Mouse (Mus musculus): ENCODE data around the gene Sparcl1.

Gene Sparcl1

DNA sequence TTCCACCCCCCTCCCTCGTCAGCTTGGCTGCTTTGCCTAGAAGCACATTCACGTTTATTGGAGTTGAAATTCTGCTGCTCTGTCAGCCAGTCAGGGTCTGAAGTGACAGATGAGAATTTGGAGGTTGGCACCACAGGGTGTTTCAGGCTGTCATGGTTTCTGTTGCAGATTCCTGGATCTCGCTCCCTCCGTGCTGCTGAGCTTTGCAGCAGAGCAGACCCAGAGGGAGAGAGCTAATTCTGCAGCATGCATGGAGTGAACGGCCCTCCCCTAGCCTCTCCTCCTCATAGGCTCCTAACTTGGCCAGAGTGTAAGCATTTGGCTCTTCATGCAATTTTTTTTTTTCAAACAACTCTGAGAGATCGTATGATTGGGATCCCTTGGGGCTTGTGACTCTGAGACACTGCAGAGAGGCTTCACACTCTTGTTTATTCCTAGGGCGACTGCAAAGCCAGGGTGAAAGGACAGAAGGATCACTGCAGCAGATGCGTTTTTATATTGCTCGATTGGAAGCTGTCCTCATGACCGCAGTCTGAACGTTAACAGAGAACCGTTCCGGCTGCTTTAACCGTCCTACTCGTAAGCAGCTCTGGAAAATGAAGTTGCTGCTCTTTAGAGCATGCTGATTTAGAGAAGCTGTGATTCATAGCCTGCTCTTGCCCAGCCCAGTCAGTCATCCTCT lies at the start of gene Sparcl1:
Sparcl1 (minus strand) TSS at position 243 of the 682 bp plus-strand sequence.
- in situ Hi-C loops (cut with MseI, MboI) = no loop called here

DNA sequence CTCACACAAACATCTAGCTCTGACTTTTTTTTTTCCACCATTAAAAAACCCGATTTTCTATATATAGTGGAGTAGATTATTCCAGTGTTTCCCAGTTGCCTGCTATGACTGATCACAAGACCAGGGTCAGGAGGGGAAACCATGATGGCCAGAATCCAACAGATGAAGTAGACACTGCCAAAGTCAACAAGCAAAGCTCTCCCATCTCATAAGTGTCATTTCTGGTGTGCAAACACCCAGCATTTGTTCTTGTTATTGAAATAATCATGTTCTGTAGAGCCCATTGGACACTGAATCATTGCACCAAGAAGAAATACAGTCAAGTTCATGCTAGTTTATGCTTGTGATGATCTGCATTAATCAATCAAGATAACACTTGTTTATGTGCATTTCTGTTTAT lies 47.9 kb upstream of the Sparcl1 start:
- in situ Hi-C loops (cut with MseI, MboI) = no loop called here

- in situ Hi-C loops (cut with MseI, MboI) = no loop called here
Observed at GRCm38 (mm10) chr5:104160581-104160980, 47.0 kb upstream of the Sparcl1 start.

DNA sequence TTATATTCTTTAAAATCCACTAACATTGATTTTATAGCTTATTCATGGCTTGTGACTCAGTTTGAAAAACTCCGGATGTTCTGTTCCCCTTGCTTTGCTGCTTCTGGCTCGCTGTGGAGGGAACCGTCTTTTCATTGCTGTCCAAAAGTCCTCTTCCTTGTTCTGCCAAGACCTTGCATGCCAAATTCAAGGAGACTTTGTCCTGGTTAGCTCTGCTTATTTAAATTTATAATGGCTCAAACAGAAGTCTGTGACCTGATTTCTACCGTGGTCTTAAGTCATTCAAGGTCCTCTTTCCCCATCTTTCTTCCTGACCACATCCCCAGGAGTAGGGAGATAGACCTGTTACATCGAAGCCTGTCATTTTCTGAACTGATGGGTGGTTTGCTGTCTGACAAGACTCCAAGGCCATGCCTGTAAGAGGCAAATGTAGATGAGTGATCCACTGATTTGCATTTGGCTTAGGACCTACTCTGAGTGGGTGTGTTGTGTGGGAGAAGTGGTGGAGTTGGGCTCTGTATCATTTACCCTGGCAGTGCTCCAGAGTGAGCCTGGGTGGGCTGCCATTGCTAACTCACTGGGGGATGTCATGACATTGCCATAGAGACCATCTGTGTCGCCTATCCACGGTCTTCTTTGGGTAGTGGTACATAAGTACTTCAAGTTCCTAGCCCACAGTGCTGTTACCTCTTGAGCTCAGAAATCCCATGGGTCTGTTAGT lies 45.0 kb upstream of the Sparcl1 start:
- in situ Hi-C loops (cut with MseI, MboI) = no loop called here

DNA sequence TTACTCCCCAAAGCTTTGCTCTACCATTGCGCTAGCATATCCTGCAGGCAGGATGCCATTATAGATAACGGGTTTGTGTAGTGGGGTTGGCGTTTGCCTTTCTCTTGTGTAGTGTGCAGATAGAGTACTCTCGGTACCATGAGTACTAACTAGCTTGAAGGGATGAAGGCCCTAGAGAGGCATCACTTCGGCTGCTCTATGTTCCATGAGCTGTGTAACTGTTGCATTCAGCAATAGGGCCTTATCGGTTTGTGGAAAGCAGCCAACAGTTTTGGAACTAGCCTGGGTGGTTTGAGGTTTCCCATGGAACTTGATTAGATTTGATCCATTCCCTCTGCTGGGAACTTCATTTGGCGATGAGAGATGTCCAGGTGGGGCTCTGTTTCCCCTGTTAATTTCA lies 44.2 kb upstream of the Sparcl1 start:
- in situ Hi-C loops (cut with MseI, MboI) = no loop called here

DNA sequence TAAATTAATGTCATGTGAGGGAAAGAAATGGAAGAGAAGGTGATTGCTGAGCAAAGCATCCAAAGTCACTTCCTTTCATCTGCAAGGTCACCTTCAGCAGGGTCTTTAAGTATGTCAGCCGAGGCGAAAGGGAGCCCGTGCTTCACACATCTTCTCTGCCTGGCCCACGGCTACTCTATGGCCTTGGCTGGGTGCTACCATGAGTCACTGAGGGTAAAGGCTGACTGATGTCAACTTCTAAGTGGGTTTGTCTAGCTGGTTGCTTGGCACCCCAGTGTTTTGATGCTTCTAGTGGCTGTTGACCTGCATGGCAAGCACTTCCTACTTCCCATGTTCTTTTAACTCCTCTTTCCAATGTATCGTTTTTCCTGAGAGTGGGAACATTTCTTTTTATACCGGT lies 36.7 kb upstream of the Sparcl1 start:
- in situ Hi-C loops (cut with MseI, MboI) = no loop called here

GRCm38 (mm10) chr5:104149349-104149748 lies 35.8 kb upstream of the Sparcl1 start:
- in situ Hi-C loops (cut with MseI, MboI) = no loop called here

- in situ Hi-C loops (cut with MseI, MboI) = no loop called here
Observed at GRCm38 (mm10) chr5:104144057-104144456, 30.5 kb upstream of the Sparcl1 start.

DNA sequence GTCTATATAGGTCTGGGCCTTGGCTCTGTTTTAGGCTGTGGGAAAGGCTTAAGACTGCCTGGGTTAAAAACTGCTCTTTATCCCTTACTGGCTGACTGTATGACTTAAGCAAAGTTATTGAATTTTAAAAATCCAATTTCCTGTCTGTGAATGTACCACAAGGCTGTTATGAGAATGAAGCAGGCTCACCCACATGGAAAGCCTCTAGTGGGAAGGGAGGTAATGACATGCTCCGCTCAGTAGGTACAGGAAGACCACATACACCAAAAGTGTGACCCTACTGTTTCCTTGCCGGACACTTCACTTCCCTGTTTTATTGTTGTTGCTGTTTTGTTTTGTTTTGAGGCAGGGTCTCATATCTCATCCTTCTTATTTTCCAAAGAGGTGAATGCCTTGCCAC lies 27.5 kb upstream of the Sparcl1 start:
- in situ Hi-C loops (cut with MseI, MboI) = no loop called here

GRCm38 (mm10) chr5:104137920-104138541 lies 24.5 kb upstream of the Sparcl1 start:
- in situ Hi-C loops (cut with MseI, MboI) = no loop called here

DNA sequence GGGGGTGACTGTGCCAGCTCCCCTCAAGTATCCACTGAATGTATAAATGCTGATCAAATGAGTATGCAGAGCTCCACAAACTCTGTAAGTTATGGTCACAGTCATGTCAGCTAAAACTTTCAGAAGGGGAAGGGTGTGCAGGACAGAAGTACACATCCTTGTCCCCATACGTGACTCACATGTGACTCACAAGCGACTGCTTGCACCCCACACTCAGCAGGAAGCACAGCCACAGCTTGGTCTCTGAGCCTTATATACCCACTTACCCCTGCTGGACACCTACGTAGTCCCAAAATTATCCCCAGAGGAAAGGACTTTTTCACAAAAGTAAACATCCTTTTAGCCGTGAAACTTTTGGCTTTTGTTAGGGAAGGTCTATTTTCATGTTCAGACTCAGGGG lies 20.2 kb upstream of the Sparcl1 start:
- in situ Hi-C loops (cut with MseI, MboI) = no loop called here

DNA sequence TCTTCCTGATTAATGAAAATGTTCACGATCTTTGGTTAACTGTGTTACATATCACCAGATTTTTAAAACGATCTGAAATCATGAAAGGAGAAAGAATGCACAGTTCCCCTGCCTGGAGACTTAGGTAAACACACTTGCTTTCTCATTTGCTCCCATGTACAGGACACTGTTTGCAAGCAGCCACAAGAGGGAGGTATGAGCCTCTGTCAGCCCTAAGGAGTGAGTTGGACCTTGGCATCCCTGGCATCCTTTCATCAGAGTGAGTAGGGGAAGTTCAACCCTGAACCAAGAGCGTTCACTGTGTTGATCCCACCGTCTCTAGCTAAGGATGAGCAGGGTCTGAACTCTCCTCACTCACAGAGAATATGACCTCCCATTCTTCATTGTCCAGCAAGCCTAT lies 18.0 kb upstream of the Sparcl1 start:
- in situ Hi-C loops (cut with MseI, MboI) = no loop called here

- in situ Hi-C loops (cut with MseI, MboI) = no loop called here
Observed at GRCm38 (mm10) chr5:104130891-104131290, 17.4 kb upstream of the Sparcl1 start.

DNA sequence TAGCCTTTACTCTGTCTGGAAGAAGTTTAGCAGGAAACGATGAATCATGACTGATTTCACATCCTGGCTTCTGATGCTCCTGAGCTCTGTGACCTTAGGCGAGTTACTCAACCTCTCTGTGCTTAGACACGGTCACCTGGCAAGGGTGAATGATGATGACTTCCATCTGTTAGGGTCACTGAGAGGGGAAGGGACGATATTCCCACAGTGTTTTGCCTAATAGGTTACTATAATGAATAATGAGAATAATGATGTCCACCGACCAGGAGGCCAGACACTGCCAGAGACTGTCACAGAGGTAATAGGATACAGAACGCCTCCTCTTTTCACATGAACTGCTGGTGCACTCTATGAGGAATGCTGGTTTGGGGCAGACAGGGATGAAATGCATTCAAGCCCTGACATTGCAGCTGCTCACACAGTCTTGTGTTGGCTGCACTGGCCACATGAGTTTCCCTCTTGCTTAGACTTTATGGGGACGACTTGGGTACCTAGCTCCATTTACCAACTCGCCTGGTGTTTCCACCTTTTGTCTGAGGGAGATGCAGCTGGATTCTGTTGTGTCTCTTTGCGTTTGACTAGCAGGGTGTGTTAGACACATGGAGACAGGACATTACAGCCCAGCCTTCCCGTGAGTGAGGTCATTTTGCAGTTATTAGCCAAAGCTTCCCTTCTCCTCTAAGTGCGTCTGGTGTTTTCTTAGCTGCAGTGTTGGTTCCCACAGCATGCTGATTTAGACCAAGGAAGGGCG lies 14.9 kb upstream of the Sparcl1 start:
- in situ Hi-C loops (cut with MseI, MboI) = no loop called here

- in situ Hi-C loops (cut with MseI, MboI) = no loop called here
Observed at GRCm38 (mm10) chr5:104127351-104127750, 13.8 kb upstream of the Sparcl1 start.

- in situ Hi-C loops (cut with MseI, MboI) = no loop called here
Observed at GRCm38 (mm10) chr5:104126561-104127320, 13.2 kb upstream of the Sparcl1 start.

GRCm38 (mm10) chr5:104124016-104124658 lies 10.6 kb upstream of the Sparcl1 start:
- in situ Hi-C loops (cut with MseI, MboI) = no loop called here

DNA sequence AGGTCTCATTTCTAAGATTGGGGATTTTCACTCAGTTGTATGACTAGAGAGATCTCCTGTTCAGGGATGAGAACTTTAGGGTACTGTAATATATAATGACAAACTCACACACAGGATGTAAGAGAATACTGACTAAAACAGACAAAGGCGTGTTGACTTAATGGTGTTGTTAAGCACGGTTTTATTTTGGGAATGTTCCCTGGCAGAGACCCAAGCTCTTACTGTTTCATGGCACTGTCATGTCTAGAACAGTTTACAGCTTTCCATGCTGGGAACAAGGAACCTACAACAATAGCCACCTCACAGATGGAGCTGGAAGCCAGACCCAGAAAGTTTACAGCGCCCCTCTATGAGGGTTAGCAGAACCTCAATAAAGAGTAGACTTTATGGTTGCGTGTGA lies 2.4 kb upstream of the Sparcl1 start:
- in situ Hi-C loops (cut with MseI, MboI) = no loop called here

- in situ Hi-C loops (cut with MseI, MboI) = no loop called here
Observed at GRCm38 (mm10) chr5:104115118-104115517, 1.6 kb upstream of the Sparcl1 start.

GRCm38 (mm10) chr5:104112511-104112910 lies 1.0 kb downstream of the Sparcl1 start:
- in situ Hi-C loops (cut with MseI, MboI) = no loop called here

GRCm38 (mm10) chr5:104112016-104112415 lies 1.5 kb downstream of the Sparcl1 start:
- in situ Hi-C loops (cut with MseI, MboI) = no loop called here
